Mouse (Mus musculus) frontal cortex, postnatal 25 days (tissue): Measurements from ENCODE around the gene Sirt1.
"Not testable (repeated sequence)": the region's sequence is repeated elsewhere in the genome, so short reads cannot be mapped to it uniquely, and the experiment has no call there.

Source experiments
- DNase-seq, 2 experiments: peaks; one replicate each; pipeline ENCODE4 v3.0.0; 2022; ENCODE audit warnings: low spot score in 2 of 2

The Sirt1 gene

GRCm38 (mm10) chr10:63381498-63382280 is at the start of gene Sirt1:
Gene Sirt1 (minus strand): TSS chr10:63381704.
- no peak for DNase-seq

- peak; percentile 61 to 69 for DNase-seq
Measured at GRCm38 (mm10) chr10:63429785-63430305, 48.3 kb upstream of the Sirt1 start, which contains the start of gene Ctnna3. Gene Ctnna3 (plus strand): TSS chr10:63430098.

- DNase-seq, result peak; percentile 100
Measured at GRCm38 (mm10) chr10:63429380-63429779, 47.9 kb upstream of the Sirt1 start.

GRCm38 (mm10) chr10:63429023-63429340 is 47.5 kb upstream of the Sirt1 start:
- DNase-seq, result no peak

GRCm38 (mm10) chr10:63428243-63429022 is 46.9 kb upstream of the Sirt1 start:
- peak; percentile 16 to 17 for DNase-seq

GRCm38 (mm10) chr10:63427146-63427545 is 45.6 kb upstream of the Sirt1 start:
- DNase-seq, result no peak

GRCm38 (mm10) chr10:63424475-63424814 is 42.9 kb upstream of the Sirt1 start:
- no peak for DNase-seq

GRCm38 (mm10) chr10:63423591-63424474 is 42.3 kb upstream of the Sirt1 start:
- DNase-seq, result no peak

- DNase-seq, result no peak
Measured at GRCm38 (mm10) chr10:63422736-63422992, 41.2 kb upstream of the Sirt1 start.

- no peak for DNase-seq
Measured at GRCm38 (mm10) chr10:63421739-63422735, 40.5 kb upstream of the Sirt1 start, which contains the start of gene Gm7075. Gene Gm7075 (minus strand): TSS chr10:63421789.

- no peak for DNase-seq
Measured at GRCm38 (mm10) chr10:63417061-63417460, 35.6 kb upstream of the Sirt1 start.

- no peak for DNase-seq
Measured at GRCm38 (mm10) chr10:63415850-63416249, 34.3 kb upstream of the Sirt1 start.

- no peak for DNase-seq
Measured at GRCm38 (mm10) chr10:63415287-63415686, 33.8 kb upstream of the Sirt1 start.

GRCm38 (mm10) chr10:63412756-63413155 is 31.3 kb upstream of the Sirt1 start:
- no peak for DNase-seq

- not testable (repeated sequence) for DNase-seq
Measured at GRCm38 (mm10) chr10:63411674-63412073, 30.2 kb upstream of the Sirt1 start.

- no peak for DNase-seq
Measured at GRCm38 (mm10) chr10:63410162-63410956, 28.9 kb upstream of the Sirt1 start.

GRCm38 (mm10) chr10:63403636-63404035 is 22.1 kb upstream of the Sirt1 start:
- no peak for DNase-seq

GRCm38 (mm10) chr10:63402731-63403504 is 21.4 kb upstream of the Sirt1 start:
- no peak for DNase-seq

- DNase-seq, result no peak
Measured at GRCm38 (mm10) chr10:63396963-63397362, 15.5 kb upstream of the Sirt1 start.
